24 mouse cellular contexts compared by ENCODE assay signal in the genomic region with DNA sequence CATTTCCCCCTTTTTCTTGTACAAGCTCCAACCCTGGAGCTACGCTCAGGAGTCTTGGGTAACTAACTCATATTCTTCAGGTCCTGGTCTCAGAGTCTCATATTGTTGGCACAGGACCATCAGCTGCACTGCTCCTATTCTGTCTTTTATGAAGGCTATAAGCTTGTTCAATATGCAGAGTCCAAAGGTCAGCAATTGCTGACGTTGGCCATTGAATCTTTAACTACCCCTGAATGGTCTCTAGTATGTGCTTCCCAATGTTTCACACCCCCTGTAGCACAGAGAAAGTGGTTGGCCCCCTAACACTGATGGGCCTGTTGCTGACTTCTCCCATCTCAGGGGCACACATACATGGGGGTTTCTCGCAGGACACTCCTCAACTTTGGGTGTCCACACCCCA. TPM values are rescaled to one million over a fixed set of nuclear protein-coding genes. Genes with fewer than 3 reads are reported as not detected.
DNase-seq lines count a peak whose midpoint lies in the region; ATAC-seq and TF ChIP-seq lines count a peak whose summit lies in the region.
"Had no signal": no experiment of that assay in that cellular context is flagged by ENCODE, and none has a peak within 500 bp of the region (broad histone marks: within the 10 kb centered on the region; RNA-seq: fewer than 3 reads in every experiment).

No protein-coding gene starts in this region.

- H3K4me3 ChIP-seq in liver, postnatal 0 days (ENCODE audit: low read depth, low read length): no peak overlapping the region
- no peak overlapping the region for H3K4me3 ChIP-seq in liver, embryonic 12.5 days
- H3K4me3 ChIP-seq in intestine, embryonic 15.5 days (replicated peaks): no peak overlapping the region
- no peak overlapping the region for H3K4me3 ChIP-seq in intestine, postnatal 0 days (ENCODE audit: low read depth, low read length)
- H3K4me3 ChIP-seq: embryonic facial prominence, embryonic 13.5 days; embryonic facial prominence, embryonic 15.5 days; forebrain, embryonic 13.5 days; forebrain, embryonic 15.5 days had no signal

- H3K9me3 ChIP-seq in liver, postnatal 0 days (ENCODE audit: low read length): no peaks in the 10 kb centered on the region
- H3K9me3 ChIP-seq in liver, embryonic 12.5 days (replicated peaks): 0 out of 2 replicates have a peak, but pooled peaks cover 4% of the 10 kb centered on the region
- H3K9me3 ChIP-seq in intestine, embryonic 15.5 days: no peaks in the 10 kb centered on the region
- no peaks in the 10 kb centered on the region for H3K9me3 ChIP-seq in intestine, postnatal 0 days (ENCODE audit: control insufficient read depth)
- H3K9me3 ChIP-seq: embryonic facial prominence, embryonic 13.5 days; embryonic facial prominence, embryonic 15.5 days; forebrain, embryonic 13.5 days; forebrain, embryonic 15.5 days had no signal

- peaks cover 7% of the 10 kb centered on the region for H3K4me1 ChIP-seq in liver, postnatal 0 days (ENCODE audit: insufficient read depth)
- no peaks in the 10 kb centered on the region for H3K4me1 ChIP-seq in liver, embryonic 12.5 days
- H3K4me1 ChIP-seq in intestine, embryonic 15.5 days (replicated peaks): no peaks in the 10 kb centered on the region
- no peaks in the 10 kb centered on the region; the same call in 1 of the 2 replicates for H3K4me1 ChIP-seq in intestine, postnatal 0 days (replicated peaks; ENCODE audit: control insufficient read depth, insufficient read depth, low read length)
- H3K4me1 ChIP-seq: embryonic facial prominence, embryonic 13.5 days; embryonic facial prominence, embryonic 15.5 days; forebrain, embryonic 13.5 days; forebrain, embryonic 15.5 days had no signal

- H3K36me3 ChIP-seq in liver, postnatal 0 days (replicated peaks; ENCODE audit: insufficient read depth, low read length): no peaks in the 10 kb centered on the region
- H3K36me3 ChIP-seq in liver, embryonic 12.5 days: no peaks in the 10 kb centered on the region
- H3K36me3 ChIP-seq in intestine, embryonic 15.5 days: no peaks in the 10 kb centered on the region
- H3K36me3 ChIP-seq in intestine, postnatal 0 days (ENCODE audit: control insufficient read depth, insufficient read depth): no peaks in the 10 kb centered on the region
- H3K36me3 ChIP-seq: embryonic facial prominence, embryonic 13.5 days; embryonic facial prominence, embryonic 15.5 days; forebrain, embryonic 15.5 days had no signal

- H3K27me3 ChIP-seq in liver, postnatal 0 days (ENCODE audit: insufficient read depth, low read length): no peaks in the 10 kb centered on the region
- no peaks in the 10 kb centered on the region for H3K27me3 ChIP-seq in liver, embryonic 12.5 days (replicated peaks)
- H3K27me3 ChIP-seq in intestine, embryonic 15.5 days (replicated peaks): no peaks in the 10 kb centered on the region
- H3K27me3 ChIP-seq in intestine, postnatal 0 days (replicated peaks; ENCODE audit: control insufficient read depth, insufficient read depth, low read length): no peaks in the 10 kb centered on the region
- H3K27me3 ChIP-seq: embryonic facial prominence, embryonic 13.5 days; embryonic facial prominence, embryonic 15.5 days; forebrain, embryonic 13.5 days; forebrain, embryonic 15.5 days had no signal

- no peak for DNase-seq in liver, postnatal 0 days
- no peak for DNase-seq in layer of hippocampus, adult 9-10 months (ENCODE audit: low spot score)
- no peak for DNase-seq in neural tube, embryonic 10.5 days (ENCODE audit: extremely low spot score, low spot score)
- DNase-seq: adrenal gland, adult 2 months; adrenal gland, postnatal 10 days; adrenal gland, postnatal 25 days; cerebellum, adult 11 months; cerebellum, adult 18-20 months; cerebellum, adult 8-10 months; cerebellum, adult 9-11 months; cerebellum, postnatal 14 days; cerebellum, postnatal 36 days; embryo, embryonic 11 days had no signal

- no peak overlapping the region for H3K9ac ChIP-seq in liver, postnatal 0 days (replicated peaks)
- no peak overlapping the region for H3K9ac ChIP-seq in liver, embryonic 12.5 days
- H3K9ac ChIP-seq in intestine, embryonic 15.5 days: no peak overlapping the region
- H3K9ac ChIP-seq in intestine, postnatal 0 days (ENCODE audit: low read depth, low read length): no peak overlapping the region
- H3K9ac ChIP-seq: embryonic facial prominence, embryonic 13.5 days; embryonic facial prominence, embryonic 15.5 days; forebrain, embryonic 13.5 days; forebrain, embryonic 15.5 days had no signal

- TF ChIP-seq EP300 in liver, postnatal 0 days (IDR thresholded peaks at IDR 0.05; ENCODE audit: low read depth): no peak

- H3K4me2 ChIP-seq in liver, postnatal 0 days (ENCODE audit: low read depth, low read length): no peak overlapping the region
- no peak overlapping the region for H3K4me2 ChIP-seq in liver, embryonic 12.5 days
- no peak overlapping the region for H3K4me2 ChIP-seq in intestine, embryonic 15.5 days (replicated peaks)
- no peak overlapping the region for H3K4me2 ChIP-seq in intestine, postnatal 0 days (replicated peaks; ENCODE audit: low read depth)
- H3K4me2 ChIP-seq: embryonic facial prominence, embryonic 13.5 days; embryonic facial prominence, embryonic 15.5 days; forebrain, embryonic 13.5 days; forebrain, embryonic 15.5 days had no signal

- H3K27ac ChIP-seq in liver, postnatal 0 days (ENCODE audit: low read depth): no peak overlapping the region
- H3K27ac ChIP-seq in liver, embryonic 12.5 days: no peak overlapping the region
- H3K27ac ChIP-seq in intestine, embryonic 15.5 days: no peak overlapping the region
- no peak overlapping the region for H3K27ac ChIP-seq in intestine, postnatal 0 days (ENCODE audit: low read depth, low read length)
- H3K27ac ChIP-seq: embryonic facial prominence, embryonic 13.5 days; embryonic facial prominence, embryonic 15.5 days; forebrain, embryonic 13.5 days; forebrain, embryonic 15.5 days had no signal

- TF ChIP-seq CTCF in liver, postnatal 0 days (IDR thresholded peaks at IDR 0.05; ENCODE audit: low read depth): no peak
- no peak for TF ChIP-seq CTCF in intestine, postnatal 0 days (IDR thresholded peaks at IDR 0.05; ENCODE audit: low read depth)

- ATAC-seq in liver, postnatal 0 days: peak; percentile 51; the same call in 1 of the 2 replicates
- no peak for ATAC-seq in liver, embryonic 12.5 days
- ATAC-seq in intestine, embryonic 15.5 days: peak; percentile 51; the same call in 1 of the 2 replicates
- ATAC-seq in intestine, postnatal 0 days: peak; percentile 68
- no peak for ATAC-seq in erythroblast, adult 5-6 weeks (replicated peaks; ENCODE audit: low FRiP score, poor library complexity, severe bottlenecking)
- ATAC-seq: forebrain, embryonic 13.5 days; forebrain, embryonic 15.5 days had no signal

- WGBS in liver, postnatal 0 days (ENCODE audit: insufficient replicate concordance): 76% methylated on average over 3 of the region's 3 CpGs
- WGBS in liver, embryonic 12.5 days (ENCODE audit: insufficient replicate concordance): 68% methylated on average over 3 of the region's 3 CpGs
- 76% methylated on average over 3 of the region's 3 CpGs for WGBS in intestine, embryonic 15.5 days
- WGBS in intestine, postnatal 0 days: 49% methylated on average over 3 of the region's 3 CpGs

RNA-seq across cellular contexts. Expression of gene Hc, which starts 13.1 kb away (rescaled TPM):
- 81.0 and 82.7 TPM in 2 replicates for polyA plus RNA-seq in liver, postnatal 0 days (2015; fragmentation: Nextera tagmentation; extraction: Ambion mirVana)
- polyA plus RNA-seq in liver, embryonic 12.5 days (2016; fragmentation: Nextera tagmentation; extraction: Ambion mirVana): 14.2 and 16.0 TPM in 2 replicates
- 0.36 and 0.77 TPM in 2 replicates for polyA plus RNA-seq in intestine, embryonic 15.5 days (2015; fragmentation: Nextera tagmentation; extraction: Ambion mirVana)
- polyA plus RNA-seq in intestine, postnatal 0 days (2015; fragmentation: Nextera tagmentation; extraction: Ambion mirVana): 0.14 and 0.20 TPM in 2 replicates
- total RNA-seq in erythroblast, adult 5-6 weeks (2015; ENCODE audit: low replicate concordance): not detected in 2 replicates
- total RNA-seq in erythroblast, adult 5-6 weeks (2017; ENCODE audit: low replicate concordance): not detected in 2 replicates
- total RNA-seq: adrenal gland, postnatal 25 days; common myeloid progenitor, adult 5-6 weeks; MEL had no signal
- polyA plus RNA-seq: embryonic facial prominence, embryonic 13.5 days; embryonic facial prominence, embryonic 15.5 days had no signal

RNA-seq across cellular contexts. Expression of gene AI182371, which starts 27.0 kb away (rescaled TPM):
- polyA plus RNA-seq in liver, postnatal 0 days (2015; fragmentation: Nextera tagmentation; extraction: Ambion mirVana): 90.6 and 102 TPM in 2 replicates
- polyA plus RNA-seq in liver, embryonic 12.5 days (2016; fragmentation: Nextera tagmentation; extraction: Ambion mirVana): 5.3 and 5.5 TPM in 2 replicates
- 0.64 and 0.70 TPM in 2 replicates for polyA plus RNA-seq in intestine, embryonic 15.5 days (2015; fragmentation: Nextera tagmentation; extraction: Ambion mirVana)
- 0.20 and 0.31 TPM in 2 replicates for polyA plus RNA-seq in intestine, postnatal 0 days (2015; fragmentation: Nextera tagmentation; extraction: Ambion mirVana)
- not detected in 2 replicates for total RNA-seq in erythroblast, adult 5-6 weeks (2015; ENCODE audit: low replicate concordance)
- 1.4 and 1.7 TPM in 2 replicates for total RNA-seq in erythroblast, adult 5-6 weeks (2017; ENCODE audit: low replicate concordance)
- polyA plus RNA-seq: adrenal gland, adult 2 months; C2C12 had no signal

RNA-seq across cellular contexts. Expression of gene Cntrl, which starts 35.0 kb away (rescaled TPM):
- 10.5 and 10.8 TPM in 2 replicates for polyA plus RNA-seq in liver, postnatal 0 days (2015; fragmentation: Nextera tagmentation; extraction: Ambion mirVana)
- polyA plus RNA-seq in liver, embryonic 12.5 days (2016; fragmentation: Nextera tagmentation; extraction: Ambion mirVana): 10.9 and 12.7 TPM in 2 replicates
- 20.0 and 21.3 TPM in 2 replicates for polyA plus RNA-seq in intestine, embryonic 15.5 days (2015; fragmentation: Nextera tagmentation; extraction: Ambion mirVana)
- 9.8 and 11.3 TPM in 2 replicates for polyA plus RNA-seq in intestine, postnatal 0 days (2015; fragmentation: Nextera tagmentation; extraction: Ambion mirVana)
- total RNA-seq in erythroblast, adult 5-6 weeks (2015; ENCODE audit: low replicate concordance): 34.4 and 44.5 TPM in 2 replicates
- 42.4 and 60.4 TPM in 2 replicates for total RNA-seq in erythroblast, adult 5-6 weeks (2017; ENCODE audit: low replicate concordance)

Comparison
In these comparisons a context has a peak if more than half of its experiments do, and no peak if none do; other contexts are left out.
1. ATAC-seq: peak in liver, postnatal 0 days (single experiment), intestine, embryonic 15.5 days (single experiment) and intestine, postnatal 0 days (single experiment); none in liver, embryonic 12.5 days (single experiment) and erythroblast, adult 5-6 weeks (single experiment).
2. RNA of gene AI182371, which starts 27.0 kb away (polyA plus RNA-seq): 90.6 to 102 TPM in liver, postnatal 0 days; 5.3 to 5.5 TPM in liver, embryonic 12.5 days, 0.64 to 0.70 TPM in intestine, embryonic 15.5 days and 0.20 to 0.31 TPM in intestine, postnatal 0 days; every median in the first group is over 10 times any median in the second.